Mouse (Mus musculus) embryonic facial prominence, embryonic 15.5 days (tissue): ENCODE results near the gene Wnt10a. TPM values are rescaled to one million over a fixed set of nuclear protein-coding genes. Genes with fewer than 3 reads are reported as not detected.

Experiments
- ATAC-seq: fragments of 200-750 bp; cut with Nextera tagmentation; 2 replicates; pipeline ENCODE4 v1.8.0; 2017; ENCODE audit warnings: low read depth, moderate TSS enrichment; ENCODE audit not compliant: insufficient number of reproducible peaks, low FRiP score, low TSS enrichment
- H3K27ac ChIP-seq: fragments of 300-500 bp; sonication (generic); replicated peaks from 2 replicates; pipeline ENCODE4 v1.5.1; 2015; ENCODE audit warnings: mild to moderate bottlenecking, inconsistent platforms
- H3K27me3 ChIP-seq: fragments of 300-500 bp; sonication (generic); 2 replicates; pipeline ENCODE4 v1.6.1; 2015; ENCODE audit warnings: inconsistent platforms
- H3K36me3 ChIP-seq: fragments of 300-500 bp; sonication (generic); 2 replicates; pipeline ENCODE4 v1.6.1; 2015; ENCODE audit warnings: mild to moderate bottlenecking, inconsistent platforms
- H3K4me1 ChIP-seq: fragments of 300-500 bp; sonication (generic); 2 replicates; pipeline ENCODE4 v1.6.1; 2015; ENCODE audit warnings: inconsistent platforms
- H3K4me2 ChIP-seq: fragments of 300-500 bp; sonication (generic); replicated peaks from 2 replicates; pipeline ENCODE4 v1.6.1; 2015; ENCODE audit warnings: mild to moderate bottlenecking, inconsistent platforms
- H3K4me3 ChIP-seq: fragments of 300-500 bp; sonication (generic); replicated peaks from 2 replicates; pipeline ENCODE4 v1.5.1; 2015; ENCODE audit warnings: mild to moderate bottlenecking, inconsistent platforms
- H3K9ac ChIP-seq: fragments of 300-500 bp; sonication (generic); 2 replicates; pipeline ENCODE4 v1.6.1; 2015; ENCODE audit warnings: inconsistent platforms
- H3K9me3 ChIP-seq: fragments of 300-500 bp; sonication (generic); replicated peaks from 2 replicates; pipeline ENCODE4 v1.6.1; 2016; ENCODE audit warnings: inconsistent platforms
- WGBS: fragments of 180-500 bp; shearing (Covaris S2); methylation state at CpG from one replicate; pipeline ENCODE4 v1.1.7; 2015; 5-methylcytosine and 5-hydroxymethylcytosine counted together
- polyA plus RNA-seq: library from polyadenylated mRNA; unstranded; fragments of >200 nt; fragmentation: Nextera tagmentation; extraction: Ambion mirVana; gene quantifications from 2 replicates; pipeline ENCODE4 v1.2.1, GENCODE M21; 2015

The Wnt10a gene
- polyA plus RNA-seq, 1 experiment from 2014 or later = 13.3 TPM

GRCm38 (mm10) chr1:74787846-74788245 lies 3.5 kb upstream of the Wnt10a start:
- 0 out of 2 replicates have a peak, but pooled peaks have one; percentile 25 for ATAC-seq
- no peak overlapping the region for H3K27ac ChIP-seq
- WGBS = 9% methylated on average over 7 of the region's 7 CpGs

GRCm38 (mm10) chr1:74788603-74789176 lies 2.6 kb upstream of the Wnt10a start:
- 21% methylated on average over 6 of the region's 6 CpGs for WGBS
- no peak for ATAC-seq
- Histone ChIP-seq H3K4me2 (no peak overlapping the region), H3K9me3 (no peaks in the 10 kb centered on the region), H3K9ac (no peak overlapping the region), H3K4me3 (no peak overlapping the region), H3K4me1 (peaks cover 61% of the 10 kb centered on the region), H3K27ac (no peak overlapping the region), H3K27me3 (peaks cover 66% of the 10 kb centered on the region), H3K36me3 (no peaks in the 10 kb centered on the region)

More at GRCm38 (mm10) chr1:74787846-74788245, 3.5 kb upstream of the Wnt10a start:
- H3K27me3 ChIP-seq = peaks cover 66% of the 10 kb centered on the region
- H3K4me3 ChIP-seq = no peak overlapping the region
- H3K9me3 ChIP-seq = no peaks in the 10 kb centered on the region
- H3K9ac ChIP-seq = no peak overlapping the region
- H3K4me2 ChIP-seq = no peak overlapping the region
- H3K36me3 ChIP-seq = no peaks in the 10 kb centered on the region
- peaks cover 64% of the 10 kb centered on the region for H3K4me1 ChIP-seq

- peaks cover 64% of the 10 kb centered on the region for H3K4me1 ChIP-seq
- WGBS = 6% methylated on average over 3 of the region's 3 CpGs
Measured at GRCm38 (mm10) chr1:74790095-74790494, 1.2 kb upstream of the Wnt10a start.

GRCm38 (mm10) chr1:74792831-74793660 lies 1.7 kb downstream of the Wnt10a start:
- H3K4me1 ChIP-seq = peaks cover 80% of the 10 kb centered on the region
- no peak overlapping the region for H3K9ac ChIP-seq
- peak overlapping the region; percentile 51; the same call in 1 of the 2 replicates for H3K4me2 ChIP-seq
- no peaks in the 10 kb centered on the region for H3K36me3 ChIP-seq
- peak overlapping the region; percentile 44 for H3K4me3 ChIP-seq
- H3K27ac ChIP-seq = peak overlapping the region; percentile 28; the same call in 1 of the 2 replicates
- H3K27me3 ChIP-seq = peaks cover 56% of the 10 kb centered on the region
- H3K9me3 ChIP-seq = no peaks in the 10 kb centered on the region
- ATAC-seq = no peak
- 34% methylated on average over 19 of the region's 19 CpGs for WGBS

More at GRCm38 (mm10) chr1:74790095-74790494, 1.2 kb upstream of the Wnt10a start:
- no peak overlapping the region for H3K27ac ChIP-seq
- no peaks in the 10 kb centered on the region for H3K9me3 ChIP-seq
- no peak overlapping the region for H3K4me2 ChIP-seq
- peaks cover 65% of the 10 kb centered on the region for H3K27me3 ChIP-seq
- ATAC-seq = no peak
- H3K9ac ChIP-seq = no peak overlapping the region
- H3K4me3 ChIP-seq = no peak overlapping the region
- no peaks in the 10 kb centered on the region for H3K36me3 ChIP-seq

GRCm38 (mm10) chr1:74794487-74795144 lies 3.3 kb downstream of the Wnt10a start:
- no peaks in the 10 kb centered on the region for H3K9me3 ChIP-seq
- peak overlapping the region; percentile 51 for H3K4me2 ChIP-seq
- no peaks in the 10 kb centered on the region for H3K36me3 ChIP-seq
- H3K27me3 ChIP-seq = peaks cover 71% of the 10 kb centered on the region
- peak overlapping the region; percentile 63 for H3K27ac ChIP-seq
- peaks cover 72% of the 10 kb centered on the region for H3K4me1 ChIP-seq
- ATAC-seq = peak; percentile 25; the same call in 1 of the 2 replicates
- under 1% methylated on average over 35 of the region's 38 CpGs for WGBS
- H3K9ac ChIP-seq = no peak overlapping the region; the same call in 1 of the 2 replicates
- H3K4me3 ChIP-seq = peak overlapping the region; percentile 34

- Histone ChIP-seq H3K36me3 (no peaks in the 10 kb centered on the region), H3K27ac (peak overlapping the region; percentile 63; the same call in 1 of the 2 replicates), H3K9ac (no peak overlapping the region), H3K27me3 (peaks cover 72% of the 10 kb centered on the region), H3K4me1 (peaks cover 70% of the 10 kb centered on the region), H3K4me3 (peak overlapping the region; percentile 34), H3K4me2 (peak overlapping the region; percentile 51), H3K9me3 (no peaks in the 10 kb centered on the region)
- 4% methylated on average over 6 of the region's 11 CpGs for WGBS
- ATAC-seq = no peak
Measured at GRCm38 (mm10) chr1:74795145-74795529, 3.8 kb downstream of the Wnt10a start.

GRCm38 (mm10) chr1:74797459-74797858 lies 6.1 kb downstream of the Wnt10a start:
- no peak overlapping the region for H3K9ac ChIP-seq
- H3K36me3 ChIP-seq = no peaks in the 10 kb centered on the region
- H3K4me1 ChIP-seq = peaks cover 64% of the 10 kb centered on the region
- H3K27me3 ChIP-seq = peaks cover 77% of the 10 kb centered on the region
- peak; percentile 60 for ATAC-seq
- no peaks in the 10 kb centered on the region for H3K9me3 ChIP-seq
- 23% methylated on average over 5 of the region's 5 CpGs for WGBS
- 0 out of 2 replicates have a peak overlapping the region, but pooled peaks have one; percentile 6 for H3K4me2 ChIP-seq
- H3K27ac ChIP-seq = no peak overlapping the region
- no peak overlapping the region for H3K4me3 ChIP-seq

GRCm38 (mm10) chr1:74800424-74800888 lies 9.1 kb downstream of the Wnt10a start:
- no peak overlapping the region for H3K9ac ChIP-seq
- H3K36me3 ChIP-seq = no peaks in the 10 kb centered on the region
- peaks cover 82% of the 10 kb centered on the region for H3K27me3 ChIP-seq
- ATAC-seq = no peak
- H3K9me3 ChIP-seq = no peaks in the 10 kb centered on the region
- peak overlapping the region; percentile 37 for H3K4me2 ChIP-seq
- peak overlapping the region; percentile 22; the same call in 1 of the 2 replicates for H3K4me3 ChIP-seq
- 2% methylated on average over 29 of the region's 29 CpGs for WGBS
- H3K4me1 ChIP-seq = peaks cover 69% of the 10 kb centered on the region
- H3K27ac ChIP-seq = no peak overlapping the region

- Histone ChIP-seq H3K27me3 (peaks cover 87% of the 10 kb centered on the region), H3K36me3 (no peaks in the 10 kb centered on the region), H3K9ac (no peak overlapping the region), H3K9me3 (no peaks in the 10 kb centered on the region), H3K27ac (no peak overlapping the region), H3K4me1 (peaks cover 76% of the 10 kb centered on the region), H3K4me2 (no peak overlapping the region), H3K4me3 (no peak overlapping the region)
- 28% methylated on average over 6 of the region's 6 CpGs for WGBS
- ATAC-seq = no peak
Measured at GRCm38 (mm10) chr1:74801631-74802140, 10.4 kb downstream of the Wnt10a start.

- WGBS = 1% methylated on average over 57 of the region's 57 CpGs
- Histone ChIP-seq H3K4me1 (peaks cover 78% of the 10 kb centered on the region), H3K27ac (no peak overlapping the region), H3K9ac (no peak overlapping the region), H3K4me3 (peak overlapping the region; percentile 47), H3K9me3 (no peaks in the 10 kb centered on the region), H3K36me3 (no peaks in the 10 kb centered on the region), H3K27me3 (peaks cover 90% of the 10 kb centered on the region), H3K4me2 (peak overlapping the region; percentile 92)
- ATAC-seq = no peak; the same call in 1 of the 2 replicates
Measured at GRCm38 (mm10) chr1:74802795-74803656, 11.7 kb downstream of the Wnt10a start.
